Mouse (Mus musculus): ENCODE data around the gene Map9. TPM values are rescaled to one million over a fixed set of nuclear protein-coding genes. Genes with fewer than 3 reads are reported as not detected.
"Not testable (repeated sequence)": the region's sequence is repeated elsewhere in the genome, so short reads cannot be mapped to it uniquely, and the experiment has no call there.

Map9 gene
- polyA plus RNA-seq, 1 experiment from 2014 or later = 15.3 TPM

GRCm38 (mm10) chr3:82440976-82441375 lies 83.1 kb downstream of the Map9 start:
- no peak for ATAC-seq (ENCODE audit: low FRiP score, low read depth)
- Histone ChIP-seq H3K36me3 (no peaks in the 10 kb centered on the region), H3K9ac (no peak overlapping the region), H3K4me1 (no peaks in the 10 kb centered on the region), H3K4me3 (no peak overlapping the region), H3K27ac (no peak overlapping the region), H3K9me3 (no peaks in the 10 kb centered on the region), H3K4me2 (replicated peaks) (no peak overlapping the region), H3K27me3 (replicated peaks) (no peaks in the 10 kb centered on the region)
- WGBS = 49% methylated on average over 3 of the region's 3 CpGs

GRCm38 (mm10) chr3:82441601-82442000 lies 83.8 kb downstream of the Map9 start:
- not testable (repeated sequence) for H3K27me3 ChIP-seq (replicated peaks); H3K36me3 ChIP-seq; ATAC-seq (ENCODE audit: low FRiP score, low read depth); H3K4me2 ChIP-seq (replicated peaks); H3K9ac ChIP-seq; H3K4me1 ChIP-seq; H3K4me3 ChIP-seq; H3K9me3 ChIP-seq; H3K27ac ChIP-seq

Other genes with a start within 250 kb of the Map9 start
- 3.3 and 3.6 TPM in 2 replicates for gene Gucy1a1, start 212.3 kb upstream of the Map9 start, polyA plus RNA-seq (2016; fragmentation: Nextera tagmentation; extraction: Ambion mirVana)
- gene Npy2r, start 190.0 kb downstream of the Map9 start, polyA plus RNA-seq (2016; fragmentation: Nextera tagmentation; extraction: Ambion mirVana) = 0.32 and 0.61 TPM in 2 replicates

Data from neural tube, embryonic 12.5 days (tissue).